Mouse (Mus musculus): ENCODE measurements around the gene Snx29.
"Not testable (repeated sequence)": the region's sequence is repeated elsewhere in the genome, so short reads cannot be mapped to it uniquely, and the experiment has no call there.

Snx29 gene

DNA sequence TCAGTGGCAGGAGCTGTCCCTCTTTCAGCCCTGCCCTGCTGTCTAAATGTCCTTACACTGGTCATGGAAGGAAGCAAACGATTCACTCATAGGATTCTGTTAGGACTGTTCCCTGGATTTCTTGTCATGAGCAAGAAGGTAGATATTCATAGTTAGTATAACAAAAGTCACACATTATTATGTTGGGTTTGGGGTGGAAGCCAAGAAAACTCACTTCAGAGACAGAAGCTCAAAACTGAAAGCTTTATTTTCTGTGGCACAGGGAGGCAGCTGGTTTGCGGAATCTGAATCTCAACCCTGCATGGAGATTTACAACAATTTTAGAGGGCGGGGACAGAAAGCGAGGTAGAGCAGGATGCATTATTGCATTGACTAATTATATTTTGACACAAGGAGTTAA, 86.0 kb downstream of the Snx29 start:
- DNase-seq: no peak

DNA sequence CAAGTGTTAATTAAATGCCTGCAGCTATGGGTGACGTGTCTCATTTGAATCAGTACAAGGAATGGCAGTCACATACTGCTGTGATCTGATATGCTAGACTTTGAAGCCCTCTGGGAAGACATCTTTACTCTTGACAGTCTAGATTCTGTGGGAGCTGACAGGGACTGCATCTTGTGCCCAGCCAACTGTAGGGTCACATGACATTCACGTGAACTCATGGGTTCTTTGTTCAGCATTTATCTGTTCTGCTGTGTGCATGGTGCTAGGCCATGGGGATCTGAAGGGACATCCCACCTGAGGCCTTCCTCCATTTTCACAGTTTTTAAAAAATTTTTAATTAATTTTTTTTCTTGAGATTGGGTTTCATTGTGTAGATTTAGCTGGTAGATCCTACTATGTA, 91.9 kb downstream of the Snx29 start:
- DNase-seq: no peak

DNA sequence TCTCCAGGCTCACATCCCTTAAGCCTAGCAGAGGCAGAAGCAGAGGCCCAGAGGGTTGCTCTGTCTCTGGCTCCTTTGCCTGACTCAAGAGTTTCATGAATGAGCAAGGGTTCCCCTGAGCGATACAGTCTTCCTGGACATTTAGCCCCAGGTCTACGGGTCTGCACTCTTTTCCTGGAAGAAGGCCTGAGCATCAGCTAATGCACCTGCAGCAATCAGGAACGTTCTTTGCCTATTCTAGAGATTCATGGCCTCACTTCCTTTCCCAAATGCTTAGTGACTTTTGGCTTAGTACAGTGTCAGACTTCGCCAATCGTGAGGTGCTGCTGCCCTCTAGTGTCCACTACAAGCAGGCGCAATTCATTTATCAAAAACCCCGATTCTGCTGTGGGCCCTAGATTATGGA, 95.5 kb downstream of the Snx29 start:
- peak; percentile 74 for DNase-seq

DNA sequence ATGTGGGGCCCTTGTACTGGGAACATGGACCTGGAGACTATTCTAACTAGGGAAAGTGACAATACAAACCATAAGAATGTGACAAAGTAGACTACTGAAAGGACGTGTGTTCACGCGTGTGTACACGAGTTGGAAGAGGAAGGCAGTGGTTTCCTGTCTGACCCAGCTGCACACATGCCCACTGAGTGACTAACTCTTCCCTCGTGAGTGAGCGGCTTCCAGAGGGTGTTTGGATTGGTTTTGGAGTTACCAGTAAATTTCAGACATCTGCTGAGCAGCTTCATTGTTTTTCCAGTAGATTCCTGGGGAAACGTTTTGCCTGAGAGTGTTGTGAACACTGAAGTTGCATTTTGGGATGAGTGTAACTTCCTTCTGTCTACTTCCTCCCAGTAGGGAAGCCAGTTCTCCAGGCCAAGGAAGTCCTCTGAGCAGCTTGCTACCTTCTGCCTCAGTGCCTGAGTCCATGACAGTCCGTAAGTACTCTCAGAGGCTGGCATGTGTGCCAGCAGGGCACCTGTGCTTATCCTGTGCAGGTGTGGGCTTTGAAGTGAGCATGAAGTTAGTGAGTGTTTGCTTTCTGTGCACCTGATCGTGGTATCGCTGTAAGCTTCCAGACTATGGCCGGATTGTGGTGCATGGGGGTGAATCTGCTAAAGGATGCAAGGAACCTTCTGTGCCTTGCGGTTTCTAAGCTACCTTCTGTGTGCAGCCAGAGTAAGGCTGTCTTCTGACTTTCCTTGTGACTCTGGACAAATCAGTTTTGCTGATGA, 97.8 kb downstream of the Snx29 start:
- DNase-seq: no peak

- DNase-seq: no peak
Observed at GRCm38 (mm10) chr16:11422165-11422564, 99.5 kb downstream of the Snx29 start.

DNA sequence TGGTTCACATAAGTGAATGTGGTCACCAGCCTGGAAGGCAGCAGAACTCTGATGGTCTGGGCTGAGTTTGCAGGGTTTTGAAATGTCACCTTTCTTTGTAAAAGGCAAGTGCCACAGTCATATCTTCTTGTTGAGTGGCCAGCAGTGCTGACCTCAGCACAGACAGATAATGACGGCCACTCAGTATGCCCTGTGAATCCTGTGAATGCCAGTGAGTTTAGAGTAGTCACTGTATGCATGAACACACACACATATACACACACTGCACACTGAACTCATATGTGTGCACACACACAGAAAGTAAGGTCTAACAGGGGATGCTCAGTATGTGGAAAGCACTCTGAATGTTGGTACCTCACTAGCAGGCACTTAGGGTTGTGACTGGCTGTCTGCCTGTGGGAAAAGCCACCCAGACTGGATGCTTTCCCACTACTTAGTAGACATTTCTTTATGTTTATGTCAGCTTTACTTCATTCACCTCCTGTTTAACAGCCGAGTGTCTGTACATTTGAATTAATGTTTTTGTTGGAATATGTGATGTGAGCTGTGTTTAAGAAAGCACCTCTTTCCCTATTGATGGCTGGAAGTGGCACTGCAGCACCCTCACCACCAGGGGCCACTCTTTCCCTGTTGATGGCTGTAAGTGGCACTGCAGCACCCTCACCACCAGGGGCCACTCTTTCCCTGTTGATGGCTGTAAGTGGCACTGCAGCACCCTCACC, 100.3 kb downstream of the Snx29 start:
- no peak for DNase-seq

DNA sequence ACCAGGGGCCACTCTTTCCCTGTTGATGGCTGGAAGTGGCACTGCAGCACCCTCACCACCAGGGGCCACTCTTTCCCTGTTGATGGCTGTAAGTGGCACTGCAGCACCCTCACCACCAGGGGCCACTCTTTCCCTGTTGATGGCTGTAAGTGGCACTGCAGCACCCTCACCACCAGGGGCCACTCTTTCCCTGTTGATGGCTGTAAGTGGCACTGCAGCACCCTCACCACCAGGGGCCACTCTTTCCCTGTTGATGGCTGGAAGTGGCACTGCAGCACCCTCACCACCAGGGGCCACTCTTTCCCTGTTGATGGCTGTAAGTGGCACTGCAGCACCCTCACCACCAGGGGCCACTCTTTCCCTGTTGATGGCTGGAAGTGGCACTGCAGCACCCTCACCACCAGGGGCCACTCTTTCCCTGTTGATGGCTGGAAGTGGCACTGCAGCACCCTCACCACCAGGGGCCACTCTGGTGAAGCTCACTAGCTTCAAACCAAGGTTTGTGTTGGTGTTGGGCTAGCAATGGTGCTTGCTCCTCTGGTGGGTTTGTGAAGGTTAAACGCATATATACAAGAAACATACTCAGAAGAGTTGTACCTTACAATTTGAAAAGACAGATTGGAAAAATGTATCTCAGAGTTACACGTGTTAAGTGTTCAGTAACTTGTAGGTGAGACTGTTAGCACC, 101.0 kb downstream of the Snx29 start:
- DNase-seq: peak; percentile 44

GRCm38 (mm10) chr16:11424568-11425145, 101.9 kb downstream of the Snx29 start:
- DNase-seq: no peak

GRCm38 (mm10) chr16:11425279-11425678, 102.6 kb downstream of the Snx29 start:
- DNase-seq: no peak

- DNase-seq: no peak
Observed at GRCm38 (mm10) chr16:11426810-11427537, 104.3 kb downstream of the Snx29 start.

GRCm38 (mm10) chr16:11429784-11430183, 107.1 kb downstream of the Snx29 start:
- no peak for DNase-seq

- DNase-seq: no peak
Observed at GRCm38 (mm10) chr16:11430520-11430919, 107.8 kb downstream of the Snx29 start.

- no peak for DNase-seq
Observed at GRCm38 (mm10) chr16:11433779-11434178, 111.1 kb downstream of the Snx29 start.

DNA sequence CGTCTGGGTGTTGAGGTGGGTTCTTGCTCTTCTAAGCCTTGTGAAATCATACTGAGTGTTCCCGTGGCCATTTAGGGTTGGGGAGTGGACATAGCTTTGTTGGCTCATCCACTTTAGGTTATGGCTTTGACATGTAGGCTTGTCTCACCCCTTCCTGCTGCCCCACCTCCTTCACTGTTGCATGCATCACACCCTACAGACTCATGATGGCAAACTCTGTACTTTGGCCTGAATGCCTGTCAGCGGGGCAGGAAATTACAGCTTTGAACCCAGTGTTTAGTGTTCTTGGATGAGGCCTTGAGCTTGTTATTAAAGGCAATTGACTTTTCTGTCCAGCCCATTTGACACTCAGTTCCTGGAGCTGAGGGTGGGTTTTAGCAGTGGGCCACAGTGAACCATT, 114.9 kb downstream of the Snx29 start:
- no peak for DNase-seq

DNA sequence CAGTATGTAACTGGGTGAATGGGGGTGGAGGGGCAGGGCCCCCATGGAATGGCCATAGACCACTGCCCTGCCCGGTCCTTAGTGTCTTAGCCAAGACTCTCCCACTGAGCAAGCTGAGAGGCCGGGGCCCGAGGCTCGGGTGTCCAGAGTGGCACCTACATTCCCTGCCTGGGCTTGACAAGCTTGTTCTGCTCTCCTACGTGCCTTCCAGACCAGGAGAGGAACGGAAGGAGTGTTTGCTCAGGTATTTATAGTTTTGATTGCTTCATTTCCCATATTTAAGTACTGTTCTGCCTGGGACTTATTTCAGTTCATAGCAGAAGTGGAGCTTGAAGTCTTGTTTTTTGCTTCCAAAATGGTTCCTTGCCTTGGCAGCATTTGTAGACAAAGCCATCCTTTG, 116.7 kb downstream of the Snx29 start:
- DNase-seq: no peak

- DNase-seq: no peak
Observed at GRCm38 (mm10) chr16:11441616-11442015, 118.9 kb downstream of the Snx29 start.

DNA sequence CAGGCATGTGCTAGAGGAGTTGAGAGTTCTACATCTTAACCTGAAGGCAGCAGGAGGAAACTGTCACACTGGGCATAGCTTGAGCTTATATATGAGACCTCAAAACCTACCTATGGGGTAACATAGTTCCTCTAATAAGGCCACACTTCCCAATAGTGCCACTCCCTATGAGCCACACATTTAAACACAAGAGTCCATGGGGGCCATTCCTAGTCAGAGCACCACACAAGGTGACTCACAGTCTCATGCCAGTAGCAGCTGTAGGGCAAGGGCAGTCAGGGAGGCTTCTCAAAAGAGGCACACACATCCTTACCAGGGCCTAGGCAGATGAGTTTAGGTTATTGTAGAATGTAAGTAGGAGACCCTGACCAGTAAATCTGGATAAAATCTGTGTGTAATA, 119.8 kb downstream of the Snx29 start:
- DNase-seq: no peak

DNA sequence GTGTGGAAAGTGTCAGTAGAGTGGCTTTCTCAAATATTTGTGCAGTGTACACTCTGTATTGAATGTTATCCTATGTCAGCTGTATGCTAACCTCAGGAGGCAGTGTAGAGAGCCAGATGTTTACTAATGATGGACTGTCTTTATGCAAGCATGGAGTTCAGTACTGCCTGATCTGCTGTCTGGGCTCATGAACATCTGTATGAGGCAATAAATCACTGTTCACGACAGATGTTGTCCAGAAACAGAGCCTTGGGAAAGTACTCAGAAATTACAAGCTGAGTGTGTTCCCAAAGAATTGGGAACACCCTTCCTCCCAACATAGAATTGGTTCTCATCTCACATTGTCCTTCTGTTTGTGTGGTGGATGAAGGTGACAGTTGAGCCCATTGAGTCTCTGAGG, 121.9 kb downstream of the Snx29 start:
- DNase-seq: no peak

GRCm38 (mm10) chr16:11446977-11447376, 124.3 kb downstream of the Snx29 start:
- no peak for DNase-seq

DNA sequence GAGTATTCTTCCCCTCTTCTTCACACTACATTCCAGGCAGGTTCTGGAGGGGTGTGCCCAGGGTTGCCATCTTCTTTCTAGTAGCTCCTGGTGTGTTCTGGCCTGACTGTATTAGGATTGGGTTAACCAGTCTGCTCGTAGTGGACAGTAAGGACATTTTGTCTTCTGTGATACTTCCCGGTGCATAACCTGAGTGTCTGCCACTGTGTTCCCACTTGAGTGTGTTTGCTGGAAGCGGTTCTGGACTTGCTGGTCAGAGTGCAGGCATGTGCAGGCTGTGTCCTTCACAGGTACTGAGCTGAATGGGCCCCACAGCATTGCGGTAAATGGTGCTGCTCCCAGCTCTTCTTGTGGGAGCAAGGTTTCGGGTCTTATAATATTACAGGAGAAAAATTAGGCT, 125.2 kb downstream of the Snx29 start:
- no peak for DNase-seq

GRCm38 (mm10) chr16:11448696-11449095, 126.0 kb downstream of the Snx29 start:
- not testable (repeated sequence) for DNase-seq

DNA sequence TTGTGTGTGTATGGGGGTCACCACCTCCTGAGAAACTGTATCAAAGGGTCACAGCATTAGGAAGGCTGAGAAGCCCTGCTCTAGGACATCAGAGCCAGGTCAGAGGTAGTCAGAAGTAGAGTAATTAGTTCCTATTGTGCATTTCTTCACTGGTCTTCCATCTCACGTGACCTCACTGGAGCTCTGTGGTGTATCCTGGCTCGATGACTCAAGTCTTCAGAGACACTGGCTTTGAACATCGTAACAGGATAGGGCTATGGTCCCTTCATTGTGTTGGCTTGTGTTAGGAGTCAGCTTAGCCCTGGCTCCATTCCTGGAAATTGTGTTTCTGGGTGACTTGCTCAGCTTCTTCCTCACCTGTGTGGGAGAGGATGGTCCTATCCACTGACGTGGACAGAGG, 126.6 kb downstream of the Snx29 start:
- no peak for DNase-seq

- no peak for DNase-seq
Observed at GRCm38 (mm10) chr16:11450626-11451025, 127.9 kb downstream of the Snx29 start.

All from kidney, postnatal 14 days (tissue).